Mouse (Mus musculus) frontal cortex, adult (tissue): ENCODE results near the gene Aaas.
"Not testable (repeated sequence)": the region's sequence is repeated elsewhere in the genome, so short reads cannot be mapped to it uniquely, and the experiment has no call there.

Experiments used
- ATAC-seq: cut with Nextera tagmentation; 2 replicates; pipeline ENCODE4 v1.9.2; 2017; ENCODE audit warnings: mild to moderate bottlenecking, moderate library complexity, mixed read lengths; ENCODE audit not compliant: low TSS enrichment

Aaas gene

DNA sequence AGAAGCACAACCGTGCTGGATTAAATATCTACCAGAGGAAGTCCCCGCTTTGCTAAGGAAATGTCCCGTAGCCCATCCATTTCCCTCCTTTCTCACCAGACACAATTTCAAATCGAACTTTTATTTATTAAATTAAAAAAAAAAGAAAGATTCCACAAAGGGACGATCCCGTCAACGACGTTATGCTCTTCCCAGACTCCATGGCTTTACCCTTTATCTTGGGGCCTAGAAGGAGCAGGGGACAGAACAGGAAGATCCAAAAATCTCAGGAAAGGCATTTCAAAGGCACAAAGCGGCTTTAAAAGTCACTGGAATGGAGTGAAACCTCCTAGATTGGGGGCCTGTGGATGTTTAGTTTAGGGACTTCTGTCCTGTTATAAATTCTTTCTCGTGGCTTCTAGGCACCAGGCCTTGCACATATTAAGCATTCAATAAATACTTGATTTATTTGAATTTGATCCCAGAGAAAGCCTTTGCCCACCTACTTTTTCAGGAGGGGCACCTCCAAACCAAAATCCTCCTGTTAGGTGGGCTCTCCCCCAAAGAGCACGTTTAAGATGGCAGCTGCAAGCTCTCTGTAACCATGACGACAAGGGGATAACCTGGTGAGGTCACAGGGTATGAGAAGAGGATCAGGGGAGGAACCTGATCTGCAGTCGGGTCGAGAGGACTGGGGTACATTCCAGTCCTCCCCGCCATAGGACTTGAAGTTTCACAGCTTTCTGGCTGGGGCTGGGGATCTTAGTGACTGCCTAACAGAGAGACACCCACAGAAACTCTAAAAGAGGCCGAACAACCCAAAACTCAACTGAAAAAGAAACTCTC is 6.1 kb upstream of the Aaas start:
- no peak for ATAC-seq

DNA sequence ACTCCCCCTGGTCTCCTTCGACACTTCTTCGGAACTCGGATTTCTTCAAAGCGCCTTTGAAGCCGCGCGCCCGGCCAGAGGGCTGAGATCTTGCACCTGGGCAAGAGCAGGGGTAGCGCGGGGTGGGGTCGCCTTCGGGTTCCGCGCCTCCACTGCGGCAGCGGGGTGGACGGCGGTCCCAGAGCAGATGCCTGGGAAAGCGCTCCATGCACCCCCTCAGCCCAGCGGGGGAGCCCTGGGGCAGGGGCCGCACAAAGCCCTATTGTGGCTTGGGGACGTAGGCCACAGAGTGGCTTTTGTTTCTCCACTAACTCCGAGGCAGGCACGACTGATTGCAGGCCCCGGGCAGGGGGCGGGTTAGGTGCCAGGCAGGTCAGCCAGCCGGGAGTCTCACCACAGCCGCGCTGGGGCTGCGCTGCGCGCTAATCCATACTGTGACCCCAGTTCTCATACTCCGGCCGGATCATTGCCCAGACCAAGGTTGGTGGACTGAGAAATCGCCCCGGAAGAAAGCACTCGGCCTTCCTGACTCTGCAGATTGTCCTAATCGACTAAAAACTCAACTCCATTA is 5.4 kb upstream of the Aaas start:
- peak; percentile 71 for ATAC-seq

DNA sequence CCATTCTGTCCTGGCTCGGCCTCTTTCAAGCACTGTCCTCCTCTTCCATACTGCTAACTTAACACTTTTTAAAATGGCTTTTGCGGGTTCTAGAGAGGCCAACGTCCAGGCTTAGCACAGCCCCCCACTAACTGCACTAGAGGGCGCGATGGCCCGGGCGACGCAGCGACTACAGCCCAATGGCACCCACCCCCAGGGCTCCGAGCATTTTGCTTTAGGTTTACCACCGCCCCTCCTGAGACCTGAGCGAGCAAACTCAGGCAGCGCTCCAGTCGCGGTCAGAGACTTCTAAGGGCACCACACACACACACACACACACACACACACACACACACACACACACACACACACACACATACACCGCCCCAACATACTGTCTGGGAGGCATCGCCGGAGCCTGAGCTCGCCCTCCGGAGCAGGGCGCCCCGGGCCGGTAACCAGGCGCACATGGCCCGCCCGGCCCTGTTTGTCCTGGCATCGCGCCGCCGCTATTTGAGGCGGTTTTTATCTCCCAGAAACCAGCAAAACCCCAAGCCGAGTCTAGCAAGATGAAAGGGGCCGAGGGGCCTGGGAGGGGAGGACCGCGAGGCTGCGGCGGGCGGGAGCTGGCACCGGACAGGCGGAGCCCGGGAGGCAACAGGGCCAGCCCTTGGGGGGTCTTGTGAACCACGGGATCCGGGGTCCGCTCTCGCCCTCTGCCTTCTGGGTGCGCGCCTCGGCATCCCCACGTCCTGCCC is 4.7 kb upstream of the Aaas start:
- no peak for ATAC-seq

DNA sequence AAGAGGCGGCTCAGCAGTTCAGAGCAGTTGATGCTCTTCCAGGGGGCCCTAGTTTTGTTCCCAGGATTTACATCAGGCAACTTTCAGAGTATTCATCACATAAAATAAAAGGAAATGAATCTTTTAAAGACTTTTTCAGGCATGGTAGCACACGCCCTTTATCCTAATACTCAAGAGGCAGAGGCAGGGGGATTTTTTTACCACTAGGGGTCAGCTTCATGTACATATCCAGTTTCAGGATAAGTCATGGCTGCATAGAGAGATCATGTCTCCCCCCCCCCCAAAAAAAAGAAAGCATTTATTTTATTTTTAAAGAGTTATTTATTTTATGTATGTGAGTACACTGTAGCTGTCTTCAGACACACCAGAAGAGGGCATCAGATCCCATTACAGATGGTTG is 3.4 kb upstream of the Aaas start:
- ATAC-seq, result no peak

DNA sequence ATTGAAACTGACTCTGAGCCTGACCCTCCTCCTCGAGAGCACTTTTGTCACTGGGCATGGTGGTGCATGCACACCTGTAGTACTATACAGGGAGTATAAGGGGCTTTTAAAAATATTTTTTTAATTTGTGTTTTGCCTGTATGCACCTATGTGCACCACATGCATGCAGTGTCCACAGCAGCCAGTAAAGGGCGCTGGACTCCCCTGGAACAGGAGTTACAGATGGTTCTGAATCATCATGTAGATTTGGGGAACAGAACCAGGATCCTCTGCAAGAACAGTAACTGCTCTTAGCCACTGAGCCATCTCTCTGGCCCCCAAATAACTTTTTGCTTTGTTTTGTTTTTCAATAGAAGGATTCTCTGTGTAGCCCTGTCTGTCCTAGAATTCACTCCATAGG is 1.6 kb upstream of the Aaas start:
- ATAC-seq, result no peak

DNA sequence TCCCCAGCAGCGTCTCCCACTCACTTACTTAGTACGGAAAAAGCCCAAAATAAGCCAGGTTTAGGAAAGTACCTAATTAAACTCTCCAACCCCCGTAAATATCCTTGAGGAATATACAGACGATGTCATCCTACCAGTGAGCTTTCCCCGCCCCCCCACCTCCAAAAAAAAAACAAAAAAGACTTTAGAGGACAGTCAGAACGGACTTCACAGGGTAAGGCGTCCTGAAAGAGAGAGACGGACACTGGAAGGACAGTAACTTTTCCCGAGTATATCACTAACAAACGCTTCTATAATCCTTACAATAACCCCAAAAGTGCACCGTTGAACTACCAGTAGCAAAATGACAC is 346 bp upstream of the Aaas start:
- no peak for ATAC-seq

DNA sequence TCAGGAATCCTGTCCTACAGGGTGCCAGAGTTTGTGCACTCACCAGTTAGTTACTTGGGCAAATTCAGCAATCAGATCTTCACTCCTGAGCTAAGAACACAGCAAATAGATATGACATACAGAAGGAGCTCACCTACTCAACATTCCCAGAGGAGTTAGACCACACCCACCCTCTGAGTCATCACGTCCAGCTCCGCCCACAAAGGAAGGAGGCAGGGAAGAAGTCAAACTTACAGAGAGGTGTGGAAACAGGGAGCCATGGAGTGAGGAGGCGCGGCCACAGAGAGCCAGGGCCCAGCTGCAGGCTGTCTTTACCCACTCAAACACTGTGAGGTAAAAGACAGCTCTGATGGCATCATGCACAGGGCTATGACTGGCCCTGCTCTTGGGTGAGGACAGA is 4.1 kb downstream of the Aaas start:
- ATAC-seq, result no peak

DNA sequence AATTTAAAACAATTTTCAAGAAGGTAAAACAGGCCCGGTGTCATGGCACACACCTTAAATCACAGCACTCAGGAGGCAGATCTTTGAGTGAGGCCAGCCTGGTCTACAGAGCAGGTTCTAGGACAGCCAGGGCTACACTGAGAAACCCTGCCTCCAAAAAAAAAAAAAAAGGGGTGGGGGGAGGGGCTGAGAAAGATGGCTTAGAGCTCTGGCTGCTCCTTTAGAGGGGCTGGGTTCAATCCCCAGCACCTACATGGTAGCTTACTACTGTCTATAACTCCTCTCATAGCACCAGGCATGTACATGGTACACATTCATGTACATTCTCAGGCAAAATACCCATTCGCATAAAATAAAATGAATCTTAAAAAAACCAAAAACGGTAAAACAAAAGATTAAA is 6.1 kb downstream of the Aaas start:
- no peak for ATAC-seq

DNA sequence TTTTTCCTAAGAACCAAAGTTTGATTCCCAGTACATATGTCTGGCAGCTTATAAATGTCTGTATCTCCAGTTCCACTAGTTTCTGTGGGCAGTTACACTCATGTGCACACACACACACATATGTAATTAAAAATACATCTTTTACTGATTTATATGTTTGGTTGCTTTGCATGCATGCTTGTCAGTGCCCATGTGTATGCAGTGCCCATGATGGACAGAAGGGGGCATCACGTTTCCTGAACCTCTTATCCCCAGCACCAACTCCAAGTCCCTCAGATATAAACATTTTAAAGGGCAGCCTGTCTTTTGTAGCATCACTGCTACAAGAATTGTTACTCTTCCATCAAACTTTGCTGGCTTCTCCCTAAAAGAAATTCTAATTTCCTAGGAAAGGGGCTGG is 9.0 kb downstream of the Aaas start:
- no peak for ATAC-seq

DNA sequence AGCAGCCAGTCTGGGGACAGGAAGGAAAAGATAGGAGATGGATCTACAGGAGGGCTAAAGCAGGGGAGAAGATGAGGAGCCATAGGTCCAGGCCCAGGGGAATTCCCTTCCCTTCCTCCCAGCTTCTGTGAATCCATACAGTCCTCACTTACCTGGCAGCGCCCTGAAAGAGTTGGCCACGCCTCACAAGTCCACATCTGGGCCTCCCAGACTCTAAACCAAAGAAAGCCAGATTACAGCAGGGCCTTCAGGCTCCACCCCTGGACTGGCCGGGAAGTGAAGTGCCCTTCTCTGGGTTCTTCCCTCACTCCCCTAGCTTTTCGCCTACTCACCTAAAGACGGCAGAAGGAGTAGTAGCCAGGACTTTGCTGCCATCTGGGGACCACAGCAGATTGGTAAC is 11.0 kb downstream of the Aaas start:
- ATAC-seq, result no peak

DNA sequence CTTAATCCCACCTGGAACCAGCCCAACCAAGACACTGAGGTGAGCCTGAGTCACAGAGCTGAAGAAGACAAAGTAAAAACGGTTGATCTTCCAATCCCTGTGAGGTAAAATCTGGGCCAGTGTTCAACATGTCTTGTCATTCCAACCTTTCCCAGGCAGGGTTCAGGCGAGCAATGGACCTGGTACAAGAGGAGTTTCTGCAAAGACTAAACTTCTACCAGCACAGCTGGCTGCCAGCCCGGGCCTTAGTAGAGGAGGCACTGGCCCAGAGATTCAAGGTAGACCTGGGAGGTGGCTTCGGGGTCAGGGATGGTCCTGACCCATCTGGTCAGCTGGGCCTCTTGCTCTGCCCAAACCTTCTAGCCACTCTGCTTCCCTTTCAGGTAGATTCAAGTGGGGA is 13.6 kb downstream of the Aaas start:
- no peak for ATAC-seq

DNA sequence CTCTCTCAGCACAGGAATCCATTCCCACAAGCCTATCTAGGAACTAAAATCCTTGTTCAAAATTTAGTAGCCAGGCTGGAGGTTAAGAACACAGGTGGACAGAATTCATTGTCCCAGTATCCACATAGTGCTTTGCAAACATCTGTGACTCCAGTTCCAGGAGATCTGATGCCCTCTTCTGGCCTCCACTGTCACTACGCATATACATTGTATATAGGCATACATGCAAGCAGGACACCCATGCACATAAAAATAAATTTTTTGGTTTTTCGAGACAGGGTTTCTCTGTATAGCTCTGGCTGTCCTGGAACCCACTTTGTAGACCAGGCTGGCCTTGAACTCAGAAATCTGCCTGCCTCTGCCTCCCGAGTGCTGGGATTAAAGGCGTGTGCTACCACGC is 14.6 kb downstream of the Aaas start:
- ATAC-seq, result not testable (repeated sequence)

DNA sequence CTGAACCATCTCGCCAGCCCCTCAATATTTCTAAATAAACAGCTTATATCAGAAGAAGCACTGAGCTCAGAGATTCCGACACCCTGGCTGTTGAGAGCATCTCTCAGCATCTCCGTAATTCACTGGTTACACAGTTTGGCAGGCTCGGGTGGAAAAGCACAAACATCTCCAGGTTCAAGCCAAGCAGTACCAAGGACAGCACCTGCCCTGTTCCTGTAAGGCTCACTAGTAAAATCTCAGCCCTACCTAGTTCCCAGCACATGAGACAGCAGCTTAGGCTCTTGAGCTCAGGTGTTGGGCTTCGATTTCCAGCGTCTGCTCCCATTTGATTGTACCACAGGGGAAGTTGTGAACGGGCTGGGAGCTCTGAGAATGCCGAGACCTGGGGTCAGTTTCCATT is 15.3 kb downstream of the Aaas start:
- no peak for ATAC-seq

DNA sequence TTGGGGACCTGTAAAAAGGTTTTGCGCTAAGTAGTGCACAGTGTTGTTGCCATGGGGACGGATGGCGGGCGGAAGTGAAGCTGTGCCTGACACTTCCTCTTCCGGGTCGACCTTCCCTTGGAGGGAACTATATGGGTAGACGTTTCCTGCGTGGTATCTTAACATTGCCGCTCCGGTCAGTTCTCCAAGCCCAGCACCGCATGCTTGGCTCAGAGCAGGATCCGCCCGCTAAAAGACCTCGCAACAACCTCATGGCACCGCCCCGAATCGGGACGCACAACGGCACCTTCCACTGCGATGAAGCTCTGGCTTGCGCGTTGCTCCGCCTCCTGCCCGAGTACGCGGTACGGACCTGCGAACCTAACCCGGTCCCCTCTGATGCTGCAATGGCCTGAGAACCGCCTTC is 19.0 kb downstream of the Aaas start, which contains the start of gene Myg1:
Myg1 (plus strand) TSS at position 100 of the 406 bp plus-strand sequence.
- peak; percentile 95 for ATAC-seq

DNA sequence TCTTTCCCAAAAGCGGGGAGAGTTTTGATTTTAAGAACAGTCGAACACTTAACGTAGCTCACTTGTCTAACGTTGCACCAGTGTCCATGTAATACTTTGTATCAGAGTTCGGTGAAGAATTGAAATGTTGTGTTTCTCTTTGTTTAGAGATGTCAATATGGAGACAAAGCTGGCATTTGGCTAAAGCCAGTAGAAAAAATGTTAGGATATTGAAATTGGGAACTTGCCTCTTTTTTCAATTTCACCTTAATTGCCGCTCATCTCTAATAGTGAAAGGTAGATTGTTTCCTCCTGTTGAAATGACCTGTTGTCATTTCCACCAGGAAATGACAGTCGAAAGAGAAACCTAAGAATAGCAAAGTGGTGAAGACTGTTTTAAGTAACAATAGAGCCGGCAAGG is 23.7 kb downstream of the Aaas start:
- no peak for ATAC-seq

DNA sequence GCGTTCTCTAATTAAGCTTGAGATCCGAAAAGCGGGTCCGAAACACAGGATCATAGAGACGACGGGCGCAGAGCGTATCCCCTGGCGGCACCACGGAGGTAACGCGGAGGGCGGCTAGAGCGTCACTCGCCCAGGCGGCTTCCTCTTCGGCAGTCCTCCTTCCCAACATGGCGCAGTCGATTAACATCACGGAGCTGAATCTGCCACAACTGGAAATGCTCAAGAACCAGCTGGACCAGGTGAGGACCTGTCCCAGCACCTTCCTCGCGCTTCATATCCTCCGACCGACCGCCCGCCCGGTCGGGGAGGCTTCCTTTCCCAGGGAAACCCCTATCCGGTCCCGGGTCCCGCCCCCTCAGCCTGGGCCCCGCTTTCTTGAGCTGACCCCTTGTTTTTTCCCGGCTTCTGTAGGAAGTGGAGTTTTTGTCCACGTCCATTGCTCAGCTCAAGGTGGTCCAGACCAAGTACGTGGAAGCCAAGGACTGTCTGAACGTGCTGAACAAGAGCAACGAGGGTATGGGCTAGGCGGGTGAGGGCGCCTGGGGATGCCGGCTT is 24.5 kb downstream of the Aaas start, which contains the start of gene Pfdn5:
Pfdn5 (plus strand) TSS at position 95 of the 555 bp plus-strand sequence.
- peak; percentile 99 for ATAC-seq

DNA sequence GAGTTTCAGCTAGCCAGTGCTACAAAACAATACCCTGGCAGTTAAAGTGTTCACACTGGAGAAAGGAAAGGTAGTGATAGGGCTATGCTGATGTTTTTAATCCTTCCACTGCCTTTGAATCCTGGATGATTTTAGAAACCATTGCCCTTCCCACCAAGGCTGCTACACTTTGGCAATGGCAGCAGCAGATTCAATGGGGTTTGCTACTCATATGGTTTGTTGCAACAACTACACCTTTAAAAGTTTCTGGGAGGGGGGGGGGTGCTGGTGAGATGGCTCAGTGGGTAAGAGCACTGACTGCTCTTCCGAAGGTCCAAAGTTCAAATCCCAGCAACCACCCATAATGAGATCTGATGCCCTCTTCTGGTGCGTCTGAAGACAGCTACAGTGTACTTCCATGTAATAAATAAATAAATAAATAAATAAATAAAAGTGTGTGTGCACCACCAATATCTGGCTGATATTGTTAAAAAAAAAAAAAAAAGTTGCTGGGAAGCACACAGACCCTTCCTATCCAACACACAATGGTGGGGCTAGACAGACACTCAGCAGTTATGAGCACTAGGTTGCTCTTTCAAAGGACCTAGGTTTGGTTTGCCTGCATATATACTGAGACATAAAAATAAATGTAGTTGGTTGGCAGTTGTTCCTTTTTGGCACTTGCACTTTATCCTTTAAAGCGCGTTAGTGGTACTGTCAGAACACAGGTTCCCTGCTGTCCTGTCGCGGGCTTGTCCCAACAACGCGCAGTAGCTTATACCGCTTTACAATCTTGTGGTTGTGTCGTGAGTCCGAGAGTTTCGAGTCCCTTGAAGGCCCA is 25.7 kb downstream of the Aaas start:
- ATAC-seq, result no peak

DNA sequence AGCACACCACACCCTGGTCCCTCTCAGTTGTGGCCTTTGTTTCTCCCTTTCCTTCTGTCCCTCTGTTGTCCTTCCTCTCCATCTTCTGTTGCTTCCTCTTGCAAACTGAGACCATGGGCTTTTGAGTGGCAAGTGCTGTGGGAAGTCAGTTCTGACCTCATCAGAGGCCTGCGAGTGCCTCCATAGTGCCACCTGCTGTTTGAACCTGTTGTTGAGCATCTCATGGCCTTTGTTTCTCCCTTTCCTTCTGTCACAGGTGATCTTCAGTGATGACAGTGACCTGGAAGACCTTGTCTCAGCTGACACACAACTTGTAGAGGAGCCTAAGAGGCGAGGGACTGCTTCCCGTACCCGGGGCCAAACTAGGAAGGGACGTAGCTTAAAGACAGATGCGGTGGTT is 34.3 kb downstream of the Aaas start:
- ATAC-seq, result peak; percentile 64; the same call in 1 of the 2 replicates

DNA sequence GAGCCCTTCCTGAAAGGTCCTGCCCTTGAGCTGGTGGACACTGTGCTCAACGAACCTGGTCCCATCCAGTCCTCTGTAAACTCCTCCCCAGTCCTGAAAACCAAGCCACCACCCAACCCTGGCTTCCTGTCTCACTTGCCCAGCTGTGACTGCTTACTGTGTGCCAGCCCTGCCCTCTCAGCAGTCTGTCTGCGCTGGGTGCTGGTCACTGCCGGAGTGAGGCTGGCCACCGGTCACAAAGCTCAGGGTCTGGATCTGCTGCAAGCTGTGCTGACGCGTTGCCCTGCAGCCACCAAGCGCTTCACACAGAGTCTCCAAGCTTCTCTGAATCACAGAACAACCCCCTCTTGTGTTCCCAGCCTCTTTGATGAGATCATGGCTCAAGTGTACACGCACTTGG is 35.3 kb downstream of the Aaas start:
- peak; percentile 27; the same call in 1 of the 2 replicates for ATAC-seq

DNA sequence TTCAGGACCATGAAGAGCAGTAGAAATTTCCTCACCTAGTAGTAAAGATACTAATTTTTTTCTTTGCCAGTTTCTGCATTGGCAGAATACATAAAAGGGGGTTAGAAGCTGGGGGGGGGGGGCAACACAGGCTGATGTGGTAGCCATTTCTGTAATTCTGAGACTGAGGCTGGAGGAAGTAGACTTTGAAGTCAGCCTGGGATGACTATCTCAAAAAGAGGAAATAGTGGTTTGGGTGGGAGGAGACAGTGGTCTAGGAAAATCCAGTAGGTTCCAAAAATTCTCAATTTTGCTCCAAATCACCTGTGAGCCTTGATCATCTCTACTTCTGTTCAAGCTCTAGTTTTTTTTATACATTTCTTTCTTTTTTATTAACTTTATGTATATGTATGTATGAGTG is 39.1 kb downstream of the Aaas start:
- ATAC-seq, result no peak

DNA sequence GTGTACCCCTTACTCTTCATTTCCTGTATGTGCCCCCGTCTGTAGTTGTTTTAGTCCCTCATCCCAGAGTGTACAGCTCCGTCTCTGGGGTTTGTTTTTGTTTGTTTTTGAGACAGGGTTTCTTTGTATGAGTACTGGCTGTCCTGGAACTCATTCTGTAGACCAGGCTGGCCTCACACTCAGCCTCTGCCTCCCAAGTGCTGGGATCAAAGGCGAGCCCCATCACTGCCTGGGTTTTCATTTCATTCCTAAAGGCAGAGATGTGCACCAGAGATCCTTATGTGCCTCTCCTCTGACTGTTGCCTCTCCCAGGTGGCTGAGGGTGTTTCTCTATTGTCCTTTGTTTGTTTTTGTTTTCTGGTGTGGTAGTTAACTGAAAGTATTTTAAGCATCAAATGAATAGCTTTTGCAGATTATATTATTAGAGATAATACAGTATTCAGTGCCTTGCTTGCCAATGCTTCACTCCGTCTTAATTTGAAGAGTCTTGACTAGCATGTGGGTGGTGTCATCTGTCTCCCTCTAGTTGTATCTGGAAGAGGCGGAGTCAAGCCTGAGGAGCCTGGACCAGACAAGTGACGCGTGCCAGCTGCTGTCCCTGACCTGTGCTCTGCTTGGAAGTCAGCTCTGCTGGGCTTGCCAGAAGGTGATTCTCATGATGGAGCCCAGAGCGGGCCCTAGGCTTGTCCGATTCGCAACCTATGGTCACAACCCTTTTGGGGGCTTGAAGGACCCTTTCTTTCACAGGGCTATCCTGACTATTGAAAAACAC is 40.3 kb downstream of the Aaas start:
- ATAC-seq, result no peak
